Mouse (Mus musculus): Measurements from ENCODE around the gene Coro6. TPM values are rescaled to one million over a fixed set of nuclear protein-coding genes. Genes with fewer than 3 reads are reported as not detected.

Coro6 gene
- polyA plus RNA-seq, 1 experiment = not detected

DNA sequence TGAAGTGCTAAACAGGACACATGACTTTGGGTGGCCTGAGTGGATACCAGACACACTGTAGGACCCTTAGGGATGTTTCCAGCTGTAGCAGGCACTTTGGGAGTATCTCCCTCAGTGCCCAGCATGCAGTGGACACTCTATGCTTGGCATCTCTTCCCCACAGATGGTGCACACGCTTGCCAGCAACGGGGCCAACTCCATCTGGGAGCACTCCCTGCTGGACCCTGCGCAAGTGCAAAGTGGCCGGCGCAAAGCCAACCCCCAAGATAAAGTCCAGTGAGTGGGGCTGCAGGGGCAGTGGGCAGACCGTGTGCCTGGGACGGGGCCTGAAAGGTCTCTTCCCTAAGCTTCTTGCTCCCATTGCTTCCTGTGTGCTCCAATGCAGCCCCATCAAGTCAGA, 37.1 kb downstream of the Coro6 start:
- peaks cover 35% of the 10 kb centered on the region for H3K4me1 ChIP-seq (ENCODE audit: control insufficient read depth, insufficient read depth, low read length)
- no peak overlapping the region for H3K4me3 ChIP-seq (ENCODE audit: insufficient read depth, low read length)
- H3K27ac ChIP-seq (ENCODE audit: insufficient read depth, low read depth, low read length) = no peak overlapping the region
- no peak for TF ChIP-seq POLR2A (IDR thresholded peaks at IDR 0.05; ENCODE audit: borderline replicate concordance, low read depth, low read length)
- TF ChIP-seq CTCF (IDR thresholded peaks at IDR 0.05; ENCODE audit: low read depth, low read length) = no peak

DNA sequence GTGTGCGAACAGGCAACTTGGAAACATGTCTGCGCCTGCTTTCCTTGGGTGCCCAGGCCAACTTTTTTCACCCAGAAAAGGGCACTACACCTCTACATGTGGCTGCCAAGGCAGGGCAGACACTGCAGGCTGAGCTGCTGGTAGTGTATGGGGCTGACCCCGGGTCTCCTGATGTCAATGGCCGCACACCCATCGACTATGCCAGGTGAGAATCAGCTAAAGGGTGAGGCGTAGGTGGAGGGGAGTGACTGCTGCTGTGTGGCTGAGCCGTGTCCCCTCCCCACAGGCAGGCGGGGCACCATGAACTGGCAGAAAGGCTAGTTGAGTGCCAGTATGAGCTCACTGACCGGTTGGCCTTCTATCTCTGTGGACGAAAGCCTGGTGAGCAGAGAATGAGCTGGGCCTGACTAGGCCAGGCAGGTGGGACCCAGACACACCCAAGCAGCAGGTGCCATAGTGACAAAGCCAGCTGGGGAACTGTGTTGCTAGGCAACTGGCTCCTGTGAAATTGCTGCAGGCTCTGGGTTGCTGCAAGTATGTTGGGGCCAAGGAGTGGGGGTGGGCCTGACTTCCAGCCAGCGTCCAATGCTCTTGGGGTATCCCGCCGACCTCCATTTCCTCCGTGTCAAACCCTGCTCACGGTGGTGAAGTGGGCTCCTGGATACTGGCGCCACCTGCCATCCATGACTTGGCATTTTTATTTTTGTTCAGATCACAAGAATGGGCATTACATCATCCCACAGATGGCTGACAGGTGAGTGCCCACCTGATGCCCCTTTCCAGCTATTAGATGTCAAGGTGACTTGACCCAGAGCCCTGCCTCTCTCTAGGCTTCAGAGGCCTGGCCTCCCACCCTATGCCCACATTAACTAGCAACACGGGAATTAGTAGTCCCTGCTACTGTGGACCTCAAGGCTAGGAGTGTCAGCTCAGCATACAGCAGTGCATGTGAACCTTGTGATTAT, 38.4 kb downstream of the Coro6 start:
- Histone ChIP-seq H3K4me3 (ENCODE audit: insufficient read depth, low read length) (no peak overlapping the region), H3K27ac (ENCODE audit: insufficient read depth, low read depth, low read length) (no peak overlapping the region), H3K4me1 (ENCODE audit: control insufficient read depth, insufficient read depth, low read length) (peaks cover 24% of the 10 kb centered on the region)
- no peak for TF ChIP-seq POLR2A (IDR thresholded peaks at IDR 0.05; ENCODE audit: borderline replicate concordance, low read depth, low read length)
- TF ChIP-seq CTCF (IDR thresholded peaks at IDR 0.05; ENCODE audit: low read depth, low read length) = no peak

- Histone ChIP-seq H3K4me1 (ENCODE audit: control insufficient read depth, insufficient read depth, low read length) (peaks cover 17% of the 10 kb centered on the region), H3K4me3 (ENCODE audit: insufficient read depth, low read length) (no peak overlapping the region), H3K27ac (ENCODE audit: insufficient read depth, low read depth, low read length) (no peak overlapping the region)
- no peak for TF ChIP-seq POLR2A (IDR thresholded peaks at IDR 0.05; ENCODE audit: borderline replicate concordance, low read depth, low read length)
- peak; percentile 58 for TF ChIP-seq CTCF (IDR thresholded peaks at IDR 0.05; ENCODE audit: low read depth, low read length)
Observed at GRCm38 (mm10) chr11:77501392-77501791, 39.2 kb downstream of the Coro6 start.

DNA sequence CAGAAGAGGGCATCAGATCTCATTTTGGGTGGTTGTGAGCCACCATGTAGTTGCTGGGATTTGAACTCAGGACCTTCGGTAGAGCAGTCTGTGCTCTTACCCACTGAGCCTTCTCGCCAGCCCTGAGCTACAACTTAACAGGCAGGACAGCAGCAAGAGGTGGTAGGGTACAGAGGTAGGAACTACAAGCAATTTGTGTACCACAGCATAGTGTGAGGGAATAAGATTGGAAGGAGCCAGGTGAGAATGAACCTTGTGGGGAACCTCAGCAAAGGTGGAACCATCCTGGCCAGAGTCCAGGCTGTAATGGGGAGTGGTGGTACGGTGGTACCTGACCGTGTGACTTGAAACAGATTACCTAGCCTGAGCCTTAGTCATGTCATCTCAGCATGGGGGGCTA, 39.8 kb downstream of the Coro6 start:
- Histone ChIP-seq H3K27ac (ENCODE audit: insufficient read depth, low read depth, low read length) (no peak overlapping the region), H3K4me3 (ENCODE audit: insufficient read depth, low read length) (no peak overlapping the region), H3K4me1 (ENCODE audit: control insufficient read depth, insufficient read depth, low read length) (peaks cover 13% of the 10 kb centered on the region)
- TF ChIP-seq CTCF (IDR thresholded peaks at IDR 0.05; ENCODE audit: low read depth, low read length) = no peak

DNA sequence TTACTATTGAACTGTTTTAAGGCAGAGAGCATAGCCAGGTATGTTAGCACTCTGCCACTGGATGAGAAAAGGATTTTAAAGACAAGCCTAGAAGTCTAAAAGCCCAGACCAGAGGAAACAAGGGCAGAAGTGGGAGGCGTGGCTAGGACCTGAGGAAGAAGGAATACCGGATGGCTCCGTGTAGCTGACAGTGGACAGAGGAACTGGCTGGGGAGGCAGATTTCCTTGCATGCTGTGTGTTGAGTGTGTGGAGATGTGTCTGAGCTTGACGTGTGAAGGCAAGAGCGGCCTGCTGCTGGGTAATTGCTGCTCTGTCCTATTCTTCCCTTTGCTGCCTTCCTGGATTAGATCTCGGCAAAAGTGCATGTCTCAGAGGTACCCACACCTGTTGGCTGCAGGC, 40.3 kb downstream of the Coro6 start:
- Histone ChIP-seq H3K4me3 (ENCODE audit: insufficient read depth, low read length) (no peak overlapping the region), H3K27ac (ENCODE audit: insufficient read depth, low read depth, low read length) (no peak overlapping the region), H3K4me1 (ENCODE audit: control insufficient read depth, insufficient read depth, low read length) (peaks cover 8% of the 10 kb centered on the region)
- TF ChIP-seq POLR2A (IDR thresholded peaks at IDR 0.05; ENCODE audit: borderline replicate concordance, low read depth, low read length) = no peak
- TF ChIP-seq CTCF (IDR thresholded peaks at IDR 0.05; ENCODE audit: low read depth, low read length) = no peak

GRCm38 (mm10) chr11:77503511-77503910, 41.3 kb downstream of the Coro6 start:
- TF ChIP-seq POLR2A (IDR thresholded peaks at IDR 0.05; ENCODE audit: borderline replicate concordance, low read depth, low read length) (no peak), CTCF (IDR thresholded peaks at IDR 0.05; ENCODE audit: low read depth, low read length) (no peak)
- no peak overlapping the region for H3K27ac ChIP-seq (ENCODE audit: insufficient read depth, low read depth, low read length)
- no peak overlapping the region for H3K4me3 ChIP-seq (ENCODE audit: insufficient read depth, low read length)
- H3K4me1 ChIP-seq (ENCODE audit: control insufficient read depth, insufficient read depth, low read length) = peaks cover 4% of the 10 kb centered on the region

DNA sequence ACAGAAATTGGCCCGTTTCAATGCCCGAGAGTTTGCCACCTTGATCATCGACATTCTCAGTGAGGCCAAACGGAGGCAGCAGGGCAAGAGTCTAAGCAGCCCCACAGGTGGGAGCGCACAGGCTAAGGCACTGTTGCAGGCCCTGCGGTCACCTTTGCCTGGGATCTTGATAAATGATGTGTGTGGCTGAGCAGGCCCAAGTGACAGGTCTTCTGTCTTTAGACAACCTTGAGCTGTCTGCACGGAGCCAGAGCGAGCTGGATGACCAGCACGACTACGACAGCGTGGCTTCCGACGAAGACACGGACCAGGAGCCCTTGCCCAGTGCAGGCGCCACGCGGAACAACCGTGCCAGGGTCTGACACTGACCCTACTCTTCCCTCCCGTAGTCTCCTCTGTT, 42.2 kb downstream of the Coro6 start:
- H3K27ac ChIP-seq (ENCODE audit: insufficient read depth, low read depth, low read length) = no peak overlapping the region
- H3K4me3 ChIP-seq (ENCODE audit: insufficient read depth, low read length) = no peak overlapping the region
- peaks cover 4% of the 10 kb centered on the region for H3K4me1 ChIP-seq (ENCODE audit: control insufficient read depth, insufficient read depth, low read length)
- TF ChIP-seq CTCF (IDR thresholded peaks at IDR 0.05; ENCODE audit: low read depth, low read length) (no peak), POLR2A (IDR thresholded peaks at IDR 0.05; ENCODE audit: borderline replicate concordance, low read depth, low read length) (no peak)

- Histone ChIP-seq H3K27ac (ENCODE audit: insufficient read depth, low read depth, low read length) (no peak overlapping the region), H3K4me1 (ENCODE audit: control insufficient read depth, insufficient read depth, low read length) (peaks cover 4% of the 10 kb centered on the region), H3K4me3 (ENCODE audit: insufficient read depth, low read length) (no peak overlapping the region)
- TF ChIP-seq CTCF (IDR thresholded peaks at IDR 0.05; ENCODE audit: low read depth, low read length) (no peak), POLR2A (IDR thresholded peaks at IDR 0.05; ENCODE audit: borderline replicate concordance, low read depth, low read length) (no peak)
Observed at GRCm38 (mm10) chr11:77505291-77505980, 43.2 kb downstream of the Coro6 start.

DNA sequence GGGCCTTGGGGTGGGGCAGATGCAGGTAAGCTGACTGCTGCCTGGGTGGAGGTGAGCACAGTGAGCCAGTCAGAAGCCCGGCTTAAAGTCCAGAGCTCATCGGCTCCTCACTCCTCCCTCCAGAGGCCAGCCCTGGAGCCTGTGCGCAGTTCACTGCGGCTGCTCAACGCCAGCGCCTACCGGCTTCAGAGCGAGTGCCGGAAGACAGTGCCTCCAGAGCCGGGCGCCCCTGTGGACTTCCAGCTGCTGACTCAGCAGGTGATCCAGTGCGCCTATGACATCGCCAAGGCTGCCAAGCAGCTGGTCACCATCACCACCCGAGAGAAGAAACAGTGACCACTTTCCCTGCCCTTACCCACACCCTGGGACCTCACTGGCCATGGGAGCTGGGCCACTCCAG, 44.1 kb downstream of the Coro6 start:
- TF ChIP-seq POLR2A (IDR thresholded peaks at IDR 0.05; ENCODE audit: borderline replicate concordance, low read depth, low read length) (no peak), CTCF (IDR thresholded peaks at IDR 0.05; ENCODE audit: low read depth, low read length) (no peak)
- Histone ChIP-seq H3K27ac (ENCODE audit: insufficient read depth, low read depth, low read length) (no peak overlapping the region), H3K4me1 (ENCODE audit: control insufficient read depth, insufficient read depth, low read length) (peaks cover 4% of the 10 kb centered on the region), H3K4me3 (ENCODE audit: insufficient read depth, low read length) (no peak overlapping the region)

GRCm38 (mm10) chr11:77506941-77507340, 44.7 kb downstream of the Coro6 start:
- peaks cover 4% of the 10 kb centered on the region for H3K4me1 ChIP-seq (ENCODE audit: control insufficient read depth, insufficient read depth, low read length)
- no peak for TF ChIP-seq POLR2A (IDR thresholded peaks at IDR 0.05; ENCODE audit: borderline replicate concordance, low read depth, low read length)
- no peak for TF ChIP-seq CTCF (IDR thresholded peaks at IDR 0.05; ENCODE audit: low read depth, low read length)
- no peak overlapping the region for H3K27ac ChIP-seq (ENCODE audit: insufficient read depth, low read depth, low read length)
- H3K4me3 ChIP-seq (ENCODE audit: insufficient read depth, low read length) = no peak overlapping the region
